Mouse (Mus musculus): ENCODE results near the gene Tspan5.

Gene Tspan5

GRCm38 (mm10) chr3:138812565-138812964 is 70.6 kb downstream of the Tspan5 start:
- no peak for DNase-seq (ENCODE audit: low spot score)

GRCm38 (mm10) chr3:138813139-138813810 is 71.3 kb downstream of the Tspan5 start:
- DNase-seq (ENCODE audit: low spot score) = no peak

- no peak for DNase-seq (ENCODE audit: low spot score)
These were observed 72.5 kb downstream of the Tspan5 start for GRCm38 (mm10) chr3:138814457-138814856.

- DNase-seq (ENCODE audit: low spot score) = no peak
These were observed 73.3 kb downstream of the Tspan5 start for GRCm38 (mm10) chr3:138815127-138815837.

- DNase-seq (ENCODE audit: low spot score) = no peak
These were observed 75.1 kb downstream of the Tspan5 start for GRCm38 (mm10) chr3:138816888-138817656.

- DNase-seq (ENCODE audit: low spot score) = no peak
These were observed 77.9 kb downstream of the Tspan5 start for GRCm38 (mm10) chr3:138819862-138820261.

- no peak for DNase-seq (ENCODE audit: low spot score)
These were observed 78.3 kb downstream of the Tspan5 start for GRCm38 (mm10) chr3:138820296-138820695.

- DNase-seq (ENCODE audit: low spot score) = no peak
These were observed 80.0 kb downstream of the Tspan5 start for GRCm38 (mm10) chr3:138821886-138822445.

- no peak for DNase-seq (ENCODE audit: low spot score)
These were observed 81.9 kb downstream of the Tspan5 start for GRCm38 (mm10) chr3:138823857-138824256.

- no peak for DNase-seq (ENCODE audit: low spot score)
These were observed 83.3 kb downstream of the Tspan5 start for GRCm38 (mm10) chr3:138825296-138825695.

- DNase-seq (ENCODE audit: low spot score) = no peak
These were observed 84.3 kb downstream of the Tspan5 start for GRCm38 (mm10) chr3:138826243-138826800.

- no peak for DNase-seq (ENCODE audit: low spot score)
These were observed 91.0 kb downstream of the Tspan5 start for GRCm38 (mm10) chr3:138832827-138833517.

GRCm38 (mm10) chr3:138834174-138834573 is 92.2 kb downstream of the Tspan5 start:
- no peak for DNase-seq (ENCODE audit: low spot score)

GRCm38 (mm10) chr3:138836937-138837336 is 94.9 kb downstream of the Tspan5 start:
- no peak for DNase-seq (ENCODE audit: low spot score)

GRCm38 (mm10) chr3:138837651-138838050 is 95.7 kb downstream of the Tspan5 start:
- DNase-seq (ENCODE audit: low spot score) = no peak

- no peak for DNase-seq (ENCODE audit: low spot score)
These were observed 97.7 kb downstream of the Tspan5 start for GRCm38 (mm10) chr3:138839656-138840055.

GRCm38 (mm10) chr3:138841288-138841687 is 99.3 kb downstream of the Tspan5 start:
- no peak for DNase-seq (ENCODE audit: low spot score)

GRCm38 (mm10) chr3:138843180-138843579 is 101.2 kb downstream of the Tspan5 start:
- DNase-seq (ENCODE audit: low spot score) = no peak

- no peak for DNase-seq (ENCODE audit: low spot score)
These were observed 101.6 kb downstream of the Tspan5 start for GRCm38 (mm10) chr3:138843641-138844040.

GRCm38 (mm10) chr3:138845820-138846219 is 103.8 kb downstream of the Tspan5 start:
- no peak for DNase-seq (ENCODE audit: low spot score)

GRCm38 (mm10) chr3:138847809-138848208 is 105.8 kb downstream of the Tspan5 start:
- DNase-seq (ENCODE audit: low spot score) = no peak
